Mouse (Mus musculus) cerebellum, adult 2 months (tissue): Measurements from ENCODE around the gene Tspan14. TPM values are rescaled to one million over a fixed set of nuclear protein-coding genes. Genes with fewer than 3 reads are reported as not detected.

Source experiments
- DNase-seq, 2 experiments: peaks; one replicate each; pipeline ENCODE4 v3.0.0; 2021
- H3K27ac ChIP-seq: fragments of 200-500 bp; 2 replicates; pipeline ENCODE4 v1.5.1; 2012; ENCODE audit warnings: low read length, control low read depth, inconsistent platforms; ENCODE audit not compliant: insufficient read depth
- H3K27me3 ChIP-seq: fragments of 200-500 bp; 2 replicates; pipeline ENCODE4 v1.6.1; 2012; ENCODE audit warnings: inconsistent platforms, mild to moderate bottlenecking, low read length, moderate library complexity; ENCODE audit not compliant: control insufficient read depth, insufficient read depth
- H3K4me1 ChIP-seq: fragments of 200-500 bp; 2 replicates; pipeline ENCODE4 v1.6.1; 2011; ENCODE audit warnings: low read length; ENCODE audit not compliant: control insufficient read depth, insufficient read depth
- H3K4me3 ChIP-seq: fragments of 200-500 bp; replicated peaks from 2 replicates; pipeline ENCODE3; 2011; ENCODE audit warnings: mild to moderate bottlenecking, low read depth, low read length, control low read depth; ENCODE audit not compliant: insufficient read depth
- CTCF ChIP-seq: fragments of 200-500 bp; IDR thresholded peaks from 2 replicates; pipeline ENCODE4 v1.5.1; 2011; ENCODE audit warnings: low read depth, mild to moderate bottlenecking, control low read depth, low read length, moderate library complexity, borderline replicate concordance; ENCODE audit not compliant: insufficient read depth
- POLR2A ChIP-seq: fragments of 200-500 bp; IDR thresholded peaks from 2 replicates; pipeline ENCODE4 v1.6.1; 2011; ENCODE audit warnings: low read length, control low read depth, borderline replicate concordance; ENCODE audit not compliant: insufficient read depth
- WGBS: fragments of 180-500 bp; shearing (Covaris S2); methylation state at CpG from one replicate; pipeline ENCODE4 v1.1.7; 2018; 5-methylcytosine and 5-hydroxymethylcytosine counted together
- polyA plus RNA-seq: library from polyadenylated mRNA; depleted of rRNA; stranded (reverse); fragments of >200 nt; gene quantifications from 2 replicates; pipeline ENCODE4 v1.2.3, GENCODE M21; 2012; rRNA removed

The Tspan14 gene
- polyA plus RNA-seq = 39.1 and 39.6 TPM in 2 replicates

- Histone ChIP-seq H3K4me1 (0 out of 2 replicates have a peak, but pooled peaks cover 6% of the 10 kb centered on the region), H3K27ac (peak within 1 kb of the TSS; percentile 13; the same call in 1 of the 2 replicates), H3K27me3 (no peaks in the 10 kb centered on the region), H3K4me3 (peak within 1 kb of the TSS; percentile 63)
- no peak for DNase-seq
- TF ChIP-seq CTCF (no peak), POLR2A (no peak)
- WGBS = under 1% methylated on average over 53 of the region's 54 CpGs
Observed at GRCm38 (mm10) chr14:40966392-40966861, at the start of gene Tspan14. Gene Tspan14, minus strand, starts transcription at chr14:40966807.

- peaks cover 2% of the 10 kb centered on the region; the same call in 1 of the 2 replicates for H3K4me1 ChIP-seq
- 67% methylated on average over 5 of the region's 5 CpGs for WGBS
- no peak for DNase-seq
- no peak for TF ChIP-seq CTCF
- TF ChIP-seq POLR2A = no peak
- H3K27me3 ChIP-seq = no peaks in the 10 kb centered on the region
- no peak overlapping the region for H3K4me3 ChIP-seq
- H3K27ac ChIP-seq = no peak overlapping the region
Observed at GRCm38 (mm10) chr14:41014701-41015240, 48.2 kb upstream of the Tspan14 start.

GRCm38 (mm10) chr14:41013630-41014613 lies 47.3 kb upstream of the Tspan14 start, which contains the start of gene Fam213a:
Gene Fam213a, minus strand, starts transcription at chr14:41013788.
- peak; percentile 87 for TF ChIP-seq POLR2A
- no peak for TF ChIP-seq CTCF
- no peaks in the 10 kb centered on the region for H3K27me3 ChIP-seq
- peak within 1 kb of the TSS; percentile 80 for H3K4me3 ChIP-seq
- DNase-seq = peak; percentile 93
- peaks cover 2% of the 10 kb centered on the region; the same call in 1 of the 2 replicates for H3K4me1 ChIP-seq
- 2% methylated on average over 32 of the region's 32 CpGs for WGBS
- peak within 1 kb of the TSS; percentile 34; the same call in 1 of the 2 replicates for H3K27ac ChIP-seq

- no peak for TF ChIP-seq CTCF
- no peak for TF ChIP-seq POLR2A
- peak overlapping the region; percentile 80 for H3K4me3 ChIP-seq
- H3K27me3 ChIP-seq = no peaks in the 10 kb centered on the region
- DNase-seq = no peak
- 10% methylated on average over 9 of the region's 9 CpGs for WGBS
- H3K27ac ChIP-seq = no peak overlapping the region
- peaks cover 2% of the 10 kb centered on the region; the same call in 1 of the 2 replicates for H3K4me1 ChIP-seq
Observed at GRCm38 (mm10) chr14:41013143-41013542, 46.5 kb upstream of the Tspan14 start.

GRCm38 (mm10) chr14:41011916-41012315 lies 45.3 kb upstream of the Tspan14 start:
- Histone ChIP-seq H3K4me1 (peaks cover 2% of the 10 kb centered on the region), H3K4me3 (no peak overlapping the region), H3K27me3 (no peaks in the 10 kb centered on the region), H3K27ac (no peak overlapping the region)
- WGBS = 86% methylated on average over 3 of the region's 3 CpGs
- no peak for TF ChIP-seq POLR2A
- TF ChIP-seq CTCF = no peak
- no peak for DNase-seq

- H3K4me3 ChIP-seq = no peak overlapping the region
- DNase-seq = no peak
- TF ChIP-seq CTCF (no peak), POLR2A (no peak)
- 40% methylated on average over 2 of the region's 2 CpGs for WGBS
- no peak overlapping the region for H3K27ac ChIP-seq
- no peaks in the 10 kb centered on the region for H3K27me3 ChIP-seq
- no peaks in the 10 kb centered on the region; the same call in 1 of the 2 replicates for H3K4me1 ChIP-seq
Observed at GRCm38 (mm10) chr14:41008138-41008537, 41.5 kb upstream of the Tspan14 start.

GRCm38 (mm10) chr14:41007641-41008040 lies 41.0 kb upstream of the Tspan14 start:
- Histone ChIP-seq H3K4me3 (no peak overlapping the region), H3K27me3 (no peaks in the 10 kb centered on the region), H3K27ac (no peak overlapping the region), H3K4me1 (no peaks in the 10 kb centered on the region; the same call in 1 of the 2 replicates)
- TF ChIP-seq POLR2A = no peak
- no peak for DNase-seq
- 62% methylated on average over 5 of the region's 5 CpGs for WGBS
